Mouse (Mus musculus): ENCODE results near the gene Gstp1.
"Not testable (repeated sequence)": the region's sequence is repeated elsewhere in the genome, so short reads cannot be mapped to it uniquely, and the experiment has no call there.

Gene Gstp1

GRCm38 (mm10) chr19:4037788-4038232, at the start of gene Gstp1:
Gene Gstp1, minus strand, starts transcription at chr19:4037985.
- DNase-seq, result peak; percentile 91 to 93

GRCm38 (mm10) chr19:4087090-4087489, 49.3 kb upstream of the Gstp1 start:
- DNase-seq, result no peak

- no peak for DNase-seq
These were observed 48.4 kb upstream of the Gstp1 start for GRCm38 (mm10) chr19:4086156-4086555.

DNA sequence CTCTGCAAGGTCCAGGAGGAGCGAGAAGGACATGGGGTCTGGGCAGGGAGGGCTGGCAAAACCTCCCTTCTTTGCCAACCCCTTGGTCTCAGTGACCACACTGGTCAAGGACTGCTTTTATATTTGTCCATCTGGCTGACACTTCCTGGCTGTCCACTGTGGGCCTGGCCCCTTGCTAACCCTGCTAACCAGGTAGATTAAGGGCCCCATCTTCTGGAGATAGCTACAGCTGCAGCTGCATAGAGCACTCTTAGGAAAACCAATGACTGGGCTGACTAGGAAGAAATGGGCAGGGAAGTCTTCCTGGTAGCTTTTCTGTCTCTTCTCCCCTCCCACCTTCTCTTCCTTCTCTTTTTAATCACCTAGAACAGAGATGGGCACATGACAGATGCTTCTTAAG, 47.2 kb upstream of the Gstp1 start:
- peak in 1 of 2 experiments; percentile 46 for DNase-seq

GRCm38 (mm10) chr19:4083826-4084225, 46.0 kb upstream of the Gstp1 start:
- DNase-seq, result no peak

DNA sequence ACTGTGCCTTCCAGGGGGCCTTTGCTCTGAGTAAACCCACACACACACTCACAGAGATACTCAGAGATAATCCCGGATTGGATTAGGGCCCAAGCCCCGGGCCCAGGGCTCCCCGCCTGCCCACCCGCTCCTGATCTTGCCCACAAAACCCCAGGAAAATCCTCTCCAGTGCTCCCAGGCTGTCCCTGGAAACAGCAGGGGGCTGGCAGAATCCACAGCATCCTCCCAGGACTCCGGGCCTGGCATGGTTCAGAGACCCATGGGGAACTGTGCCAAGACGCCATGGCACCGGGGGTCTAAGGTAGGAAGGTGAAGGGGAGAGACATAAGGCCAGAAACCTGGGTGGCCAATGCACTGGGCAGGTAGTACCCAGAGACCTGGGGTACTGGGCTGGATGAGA, 45.5 kb upstream of the Gstp1 start:
- DNase-seq, result no peak

- DNase-seq, result no peak
These were observed 44.6 kb upstream of the Gstp1 start for GRCm38 (mm10) chr19:4082219-4082965.

GRCm38 (mm10) chr19:4081394-4081793, 43.6 kb upstream of the Gstp1 start, which contains the start of gene Cabp2:
Gene Cabp2, plus strand, starts transcription at chr19:4081578.
- DNase-seq, result no peak

DNA sequence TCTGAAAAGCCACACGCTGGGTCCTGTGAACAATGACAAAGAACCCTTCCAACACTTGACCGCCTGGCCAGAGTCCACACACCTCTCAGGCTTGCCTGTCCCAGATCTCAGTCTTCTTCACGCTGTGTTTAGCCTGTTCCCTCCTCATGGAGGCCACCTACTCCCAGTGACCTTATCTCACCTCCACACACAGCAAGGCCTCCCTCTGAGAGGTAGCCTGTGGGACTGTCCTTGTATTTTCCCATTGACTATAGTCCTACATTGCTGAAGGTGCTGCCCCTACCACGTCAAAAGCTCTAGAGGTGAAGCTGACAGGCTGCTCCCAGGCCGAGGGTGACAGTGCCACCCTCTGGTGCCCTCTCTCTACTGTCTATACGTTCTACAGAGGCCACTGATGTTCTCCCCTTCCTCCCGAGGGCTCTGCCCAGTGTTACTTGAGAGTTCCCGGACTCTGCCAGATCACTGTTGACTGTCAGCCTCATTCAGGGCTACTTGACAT, 42.8 kb upstream of the Gstp1 start:
- DNase-seq, result no peak

DNA sequence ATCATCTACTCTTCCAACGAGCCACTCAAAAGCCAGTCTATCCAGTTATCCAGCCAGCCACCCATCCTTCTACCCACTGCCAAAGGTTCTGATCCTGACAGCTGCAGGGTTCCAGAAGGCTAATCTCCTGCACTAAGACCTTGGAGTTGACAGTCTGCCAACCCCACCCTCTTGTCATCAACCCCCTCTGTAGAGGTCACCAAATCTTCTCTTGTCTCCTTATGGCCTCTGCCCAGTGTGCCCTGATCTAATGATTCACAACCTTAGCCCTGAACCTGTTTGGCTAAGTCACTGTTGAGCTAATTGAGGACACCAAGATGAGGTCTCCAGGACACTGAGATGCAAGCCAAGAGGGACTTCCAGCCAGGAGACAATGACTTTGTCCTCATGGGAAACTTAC, 41.8 kb upstream of the Gstp1 start:
- no peak for DNase-seq

DNA sequence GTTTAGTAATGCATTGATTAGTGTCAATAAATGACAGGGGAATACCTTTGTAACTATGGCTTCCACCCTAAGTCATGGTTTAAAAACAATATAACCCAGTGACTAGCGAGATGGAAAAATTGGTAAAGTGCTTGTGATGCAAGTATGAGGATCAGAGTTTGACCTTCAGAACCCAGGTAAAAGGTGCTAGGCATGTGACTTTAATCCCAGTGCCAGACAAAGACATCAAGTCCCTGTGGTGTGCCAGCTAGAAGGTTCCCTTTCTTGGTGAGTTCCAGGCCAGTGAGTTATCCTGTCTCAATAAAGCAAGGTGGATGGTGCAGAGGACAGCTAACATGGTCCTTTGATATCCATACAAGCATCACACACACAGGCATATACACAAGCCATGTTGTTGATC, 37.7 kb upstream of the Gstp1 start:
- no peak for DNase-seq

GRCm38 (mm10) chr19:4072706-4073424, 35.1 kb upstream of the Gstp1 start:
- DNase-seq, result no peak

DNA sequence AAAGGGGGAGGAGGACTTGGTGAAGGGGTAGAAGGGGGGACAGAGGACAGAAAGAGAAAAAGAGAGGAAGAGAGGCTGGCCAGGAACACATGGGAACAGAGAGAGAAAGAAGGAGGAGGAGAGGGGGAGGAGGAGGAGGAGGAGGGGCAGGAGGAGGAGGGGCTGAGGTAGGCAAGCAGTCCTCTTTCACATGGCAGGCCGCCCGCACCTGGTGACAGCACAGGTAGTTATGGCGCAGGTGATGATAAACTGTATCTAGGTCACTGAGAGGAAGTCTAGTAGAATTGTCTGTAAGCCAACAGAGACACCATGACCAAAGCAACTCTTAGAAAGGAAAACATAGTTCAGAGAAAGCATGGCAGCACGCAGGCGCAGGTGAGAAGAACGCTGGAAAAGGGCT, 33.6 kb upstream of the Gstp1 start:
- DNase-seq, result no peak

- DNase-seq, result no peak
These were observed 33.0 kb upstream of the Gstp1 start for GRCm38 (mm10) chr19:4070756-4071155.

GRCm38 (mm10) chr19:4070311-4070710, 32.5 kb upstream of the Gstp1 start:
- DNase-seq, result no peak

- DNase-seq, result no peak
These were observed 31.1 kb upstream of the Gstp1 start for GRCm38 (mm10) chr19:4068717-4069410.

GRCm38 (mm10) chr19:4068242-4068641, 30.5 kb upstream of the Gstp1 start:
- not testable (repeated sequence) for DNase-seq

DNA sequence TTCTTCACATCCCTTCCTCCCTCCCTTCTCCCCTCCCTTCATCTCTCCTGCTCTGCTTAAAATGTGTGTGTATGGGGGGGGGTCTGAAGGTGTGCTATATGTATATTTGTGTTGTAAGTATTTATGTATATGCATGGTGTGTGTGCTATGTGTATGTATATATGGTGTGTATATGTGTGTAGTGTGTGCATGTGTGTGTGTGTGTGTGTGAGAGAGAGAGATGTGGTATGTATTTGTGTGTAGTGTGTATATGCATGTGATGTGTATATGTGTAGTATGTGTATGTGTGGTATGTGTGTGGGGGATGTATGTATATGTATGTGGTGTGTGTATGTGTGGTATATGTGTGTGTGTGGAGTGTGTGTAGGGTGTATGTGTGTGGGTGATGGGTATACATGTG, 29.1 kb upstream of the Gstp1 start:
- DNase-seq, result no peak

DNA sequence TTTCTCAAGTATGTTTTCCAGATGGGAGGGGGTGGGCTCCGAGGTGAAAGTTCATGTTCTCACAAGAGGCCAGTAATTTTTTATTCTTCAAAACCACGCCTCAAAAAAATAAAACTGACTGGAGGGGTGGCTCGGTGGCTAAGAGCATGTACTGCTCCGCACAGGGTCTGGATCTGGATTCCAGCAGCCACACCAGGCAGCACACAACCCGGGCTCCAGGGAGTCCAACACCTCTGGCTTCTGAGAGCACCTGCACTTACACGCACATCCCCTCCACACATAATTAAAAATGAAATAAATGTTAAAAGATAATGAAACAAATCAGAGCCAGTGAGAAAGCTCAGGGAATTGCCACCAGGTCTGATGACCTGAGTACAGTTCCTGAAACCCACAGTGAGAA, 28.5 kb upstream of the Gstp1 start:
- DNase-seq, result no peak

- DNase-seq, result not testable (repeated sequence)
These were observed 26.7 kb upstream of the Gstp1 start for GRCm38 (mm10) chr19:4064501-4064900.

DNA sequence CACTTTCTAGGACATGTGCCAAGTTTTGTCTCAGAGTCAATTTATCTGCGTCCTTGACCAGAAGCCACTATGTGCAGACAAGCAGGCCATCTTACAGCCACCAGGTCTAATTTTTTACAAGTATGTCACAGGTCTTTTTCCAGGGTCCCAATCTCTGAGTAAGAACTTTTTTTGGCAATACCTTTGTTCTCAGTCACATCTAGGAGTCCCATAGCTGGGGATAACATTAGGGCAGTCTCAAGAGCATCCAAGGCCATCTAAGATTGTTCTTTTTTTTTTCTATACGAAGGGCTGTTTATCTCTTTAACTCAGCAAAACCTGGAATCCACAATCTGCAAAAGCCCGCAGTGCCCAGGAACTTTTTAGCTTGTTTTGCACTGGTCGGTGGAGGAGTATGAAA, 25.6 kb upstream of the Gstp1 start:
- DNase-seq, result not testable (repeated sequence)

- DNase-seq, result no peak
These were observed 23.2 kb upstream of the Gstp1 start for GRCm38 (mm10) chr19:4060899-4061465.
